Mouse (Mus musculus): Measurements from ENCODE around the gene Pparg.

DNA sequence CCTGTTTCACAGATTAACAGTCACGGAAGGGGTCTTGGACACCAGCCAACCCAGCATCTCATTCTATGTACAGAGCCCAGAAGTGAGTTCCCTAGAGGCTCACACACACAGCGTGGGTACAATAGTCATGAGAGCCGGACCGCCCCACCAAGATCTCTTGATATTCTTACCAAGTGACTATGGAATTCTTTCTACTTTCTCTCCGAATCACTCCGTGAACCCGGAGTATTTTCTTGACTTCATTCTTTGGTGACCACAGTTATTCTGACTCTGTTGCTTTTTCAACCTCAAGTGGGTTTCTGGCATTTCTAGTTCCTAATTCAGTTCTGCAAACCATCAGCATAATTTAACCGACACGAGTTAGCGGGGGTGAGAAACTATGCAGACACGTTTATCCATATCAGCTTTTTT is 43.9 kb upstream of the Pparg start:
- TF ChIP-seq CTCF (IDR thresholded peaks at IDR 0.05; ENCODE audit: borderline replicate concordance, insufficient read depth, low read length) (no peak), POLR2A (IDR thresholded peaks at IDR 0.05; ENCODE audit: low read depth, low read length) (no peak)

All from embryonic fibroblast, embryonic 13.5 days (primary cell).